Mouse (Mus musculus): Measurements from ENCODE around the gene Meiob. TPM values are rescaled to one million over a fixed set of nuclear protein-coding genes. Genes with fewer than 3 reads are reported as not detected.
A peak's percentile ranks its signal among the peaks of the same experiment; 100 is the strongest.

Gene Meiob
- polyA plus RNA-seq, 1 experiment, result not detected

DNA sequence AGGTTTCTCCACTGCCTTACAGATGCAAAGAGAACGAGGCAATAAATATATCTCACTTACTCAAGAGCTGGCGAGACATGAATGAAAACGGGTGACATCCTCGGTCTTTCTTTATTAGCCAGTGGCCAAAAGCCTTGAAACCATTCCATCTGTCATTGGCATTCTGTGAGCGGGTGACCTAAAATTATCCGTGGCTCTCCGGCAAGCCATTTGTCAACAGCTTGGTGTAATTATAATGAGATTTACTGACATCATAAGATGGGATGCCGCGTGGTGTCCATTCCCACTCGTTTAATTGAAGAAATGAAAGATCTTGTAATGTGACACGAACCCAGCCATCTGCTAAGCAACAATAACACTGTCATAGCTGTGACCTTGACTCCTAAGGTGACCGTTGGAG, 9.3 kb upstream of the Meiob start:
- H3K9me3 ChIP-seq (replicated peaks; ENCODE audit: control insufficient read depth, insufficient read depth, low read length, poor library complexity, severe bottlenecking), result no peaks in the 10 kb centered on the region
- no peak overlapping the region for H3K9ac ChIP-seq (ENCODE audit: low read depth, poor library complexity, severe bottlenecking)
- H3K27me3 ChIP-seq (ENCODE audit: control insufficient read depth, insufficient read depth, low read length, poor library complexity, severe bottlenecking), result no peaks in the 10 kb centered on the region
- H3K27ac ChIP-seq (ENCODE audit: insufficient read depth, low read length), result 0 out of 2 replicates have a peak overlapping the region, but pooled peaks have one; percentile 25
- no peaks in the 10 kb centered on the region for H3K36me3 ChIP-seq (ENCODE audit: control insufficient read depth, insufficient read depth, low read length, poor library complexity, severe bottlenecking)
- peaks cover 4% of the 10 kb centered on the region for H3K4me1 ChIP-seq (ENCODE audit: control insufficient read depth, insufficient read depth, low read length)
- H3K4me3 ChIP-seq (ENCODE audit: low read depth, low read length), result no peak overlapping the region
- no peak for TF ChIP-seq CTCF (IDR thresholded peaks at IDR 0.05; ENCODE audit: low read depth, low read length)
- TF ChIP-seq EP300 (IDR thresholded peaks at IDR 0.05; ENCODE audit: insufficient read depth, low read depth, low read length), result no peak
- no peak for TF ChIP-seq POLR2A (IDR thresholded peaks at IDR 0.05; ENCODE audit: insufficient read depth, low read length)

DNA sequence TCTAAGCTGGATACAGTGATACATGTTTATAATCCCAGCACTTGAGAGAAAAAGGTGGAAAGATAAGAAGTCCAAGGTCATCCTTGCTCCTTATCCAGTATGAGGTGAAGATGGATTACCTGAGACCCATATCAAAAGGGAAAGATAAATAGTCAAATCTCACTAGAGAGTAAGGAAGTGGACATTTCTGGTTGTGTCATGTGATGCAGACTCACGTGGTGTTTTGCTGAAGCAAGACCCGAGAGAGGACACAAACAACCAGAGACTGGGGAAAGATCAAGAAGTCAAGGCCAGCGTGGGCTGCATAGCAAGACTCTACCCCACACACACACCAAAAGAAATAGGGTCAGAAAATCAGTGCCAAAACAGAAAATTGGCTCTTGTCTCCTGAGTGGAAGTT, 7.1 kb upstream of the Meiob start:
- no peak overlapping the region for H3K4me3 ChIP-seq (ENCODE audit: low read depth, low read length)
- TF ChIP-seq POLR2A (IDR thresholded peaks at IDR 0.05; ENCODE audit: insufficient read depth, low read length) (no peak), EP300 (IDR thresholded peaks at IDR 0.05; ENCODE audit: insufficient read depth, low read depth, low read length) (no peak), CTCF (IDR thresholded peaks at IDR 0.05; ENCODE audit: low read depth, low read length) (no peak)
- no peak overlapping the region for H3K27ac ChIP-seq (ENCODE audit: insufficient read depth, low read length)
- no peaks in the 10 kb centered on the region for H3K9me3 ChIP-seq (replicated peaks; ENCODE audit: control insufficient read depth, insufficient read depth, low read length, poor library complexity, severe bottlenecking)
- H3K27me3 ChIP-seq (ENCODE audit: control insufficient read depth, insufficient read depth, low read length, poor library complexity, severe bottlenecking), result no peaks in the 10 kb centered on the region
- H3K4me1 ChIP-seq (ENCODE audit: control insufficient read depth, insufficient read depth, low read length), result peaks cover 4% of the 10 kb centered on the region
- H3K36me3 ChIP-seq (ENCODE audit: control insufficient read depth, insufficient read depth, low read length, poor library complexity, severe bottlenecking), result no peaks in the 10 kb centered on the region
- H3K9ac ChIP-seq (ENCODE audit: low read depth, poor library complexity, severe bottlenecking), result no peak overlapping the region

DNA sequence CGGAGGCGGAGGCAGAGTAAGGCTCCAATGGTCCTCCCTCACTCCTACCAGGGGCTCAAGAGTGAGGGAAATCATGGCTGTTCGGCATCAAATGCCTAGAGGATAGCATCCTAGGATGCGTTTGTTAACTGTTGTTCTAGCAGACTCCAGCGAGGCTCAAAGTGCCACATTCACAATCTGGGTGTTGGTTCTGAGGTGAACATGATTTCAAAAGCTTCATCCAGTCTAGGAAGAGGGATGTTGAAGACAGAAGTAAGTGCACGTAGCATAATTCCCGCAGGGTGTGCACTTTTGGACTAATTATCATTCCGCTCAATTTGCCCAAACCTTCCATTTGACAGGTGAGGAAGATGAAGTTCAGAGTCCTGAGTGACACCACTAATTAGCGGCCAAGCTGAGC, 5.9 kb upstream of the Meiob start:
- Histone ChIP-seq H3K36me3 (ENCODE audit: control insufficient read depth, insufficient read depth, low read length, poor library complexity, severe bottlenecking) (no peaks in the 10 kb centered on the region), H3K9me3 (replicated peaks; ENCODE audit: control insufficient read depth, insufficient read depth, low read length, poor library complexity, severe bottlenecking) (no peaks in the 10 kb centered on the region), H3K4me1 (ENCODE audit: control insufficient read depth, insufficient read depth, low read length) (peaks cover 4% of the 10 kb centered on the region), H3K9ac (ENCODE audit: low read depth, poor library complexity, severe bottlenecking) (no peak overlapping the region), H3K4me3 (ENCODE audit: low read depth, low read length) (no peak overlapping the region), H3K27ac (ENCODE audit: insufficient read depth, low read length) (no peak overlapping the region), H3K27me3 (ENCODE audit: control insufficient read depth, insufficient read depth, low read length, poor library complexity, severe bottlenecking) (no peaks in the 10 kb centered on the region)
- TF ChIP-seq EP300 (IDR thresholded peaks at IDR 0.05; ENCODE audit: insufficient read depth, low read depth, low read length) (no peak), POLR2A (IDR thresholded peaks at IDR 0.05; ENCODE audit: insufficient read depth, low read length) (no peak), CTCF (IDR thresholded peaks at IDR 0.05; ENCODE audit: low read depth, low read length) (no peak)

DNA sequence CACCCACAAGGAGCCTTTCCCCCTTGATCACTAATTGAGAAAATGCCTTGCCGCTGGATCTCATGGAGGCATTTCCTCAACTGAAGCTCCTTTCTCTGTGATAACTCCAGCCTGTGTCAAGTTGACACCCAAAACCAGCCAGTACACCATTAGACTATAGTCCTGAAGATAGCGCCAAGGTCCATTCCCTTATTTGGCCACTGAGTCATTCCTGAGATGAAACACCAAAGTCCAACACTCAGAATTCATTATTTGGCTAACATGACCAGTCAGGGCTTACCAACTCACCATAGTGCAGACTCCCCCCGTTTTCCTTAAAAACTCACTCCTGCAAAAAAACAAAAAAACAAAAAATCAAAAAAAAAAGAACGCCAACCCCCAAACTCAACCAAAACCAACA, 4.6 kb upstream of the Meiob start:
- no peak overlapping the region for H3K27ac ChIP-seq (ENCODE audit: insufficient read depth, low read length)
- no peaks in the 10 kb centered on the region for H3K27me3 ChIP-seq (ENCODE audit: control insufficient read depth, insufficient read depth, low read length, poor library complexity, severe bottlenecking)
- no peak overlapping the region for H3K9ac ChIP-seq (ENCODE audit: low read depth, poor library complexity, severe bottlenecking)
- TF ChIP-seq POLR2A (IDR thresholded peaks at IDR 0.05; ENCODE audit: insufficient read depth, low read length) (no peak), EP300 (IDR thresholded peaks at IDR 0.05; ENCODE audit: insufficient read depth, low read depth, low read length) (no peak), CTCF (IDR thresholded peaks at IDR 0.05; ENCODE audit: low read depth, low read length) (no peak)
- no peaks in the 10 kb centered on the region for H3K9me3 ChIP-seq (replicated peaks; ENCODE audit: control insufficient read depth, insufficient read depth, low read length, poor library complexity, severe bottlenecking)
- H3K4me3 ChIP-seq (ENCODE audit: low read depth, low read length), result no peak overlapping the region
- H3K36me3 ChIP-seq (ENCODE audit: control insufficient read depth, insufficient read depth, low read length, poor library complexity, severe bottlenecking), result no peaks in the 10 kb centered on the region
- H3K4me1 ChIP-seq (ENCODE audit: control insufficient read depth, insufficient read depth, low read length), result peaks cover 2% of the 10 kb centered on the region

DNA sequence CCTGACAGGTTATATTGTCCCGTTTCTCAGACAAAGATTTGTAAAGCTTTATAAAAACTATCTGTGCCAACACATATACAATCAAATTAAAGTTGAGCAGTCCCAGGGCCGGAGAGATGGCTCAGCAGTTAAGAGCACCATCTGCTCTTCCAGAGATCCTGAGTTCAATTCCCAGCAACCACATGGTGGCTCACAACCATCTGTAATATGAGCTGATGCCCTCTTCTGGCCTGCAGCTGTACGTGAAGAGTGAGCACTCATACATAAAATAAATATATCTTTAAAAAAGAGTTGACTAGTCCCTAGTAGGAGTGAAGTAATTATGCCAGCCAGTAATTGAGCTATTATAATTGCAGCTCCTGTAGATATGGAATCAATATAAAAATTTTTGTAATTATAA, 3.6 kb upstream of the Meiob start:
- TF ChIP-seq EP300 (IDR thresholded peaks at IDR 0.05; ENCODE audit: insufficient read depth, low read depth, low read length) (no peak), CTCF (IDR thresholded peaks at IDR 0.05; ENCODE audit: low read depth, low read length) (no peak), POLR2A (IDR thresholded peaks at IDR 0.05; ENCODE audit: insufficient read depth, low read length) (no peak)
- Histone ChIP-seq H3K27ac (ENCODE audit: insufficient read depth, low read length) (no peak overlapping the region), H3K4me3 (ENCODE audit: low read depth, low read length) (no peak overlapping the region), H3K36me3 (ENCODE audit: control insufficient read depth, insufficient read depth, low read length, poor library complexity, severe bottlenecking) (no peaks in the 10 kb centered on the region), H3K9me3 (replicated peaks; ENCODE audit: control insufficient read depth, insufficient read depth, low read length, poor library complexity, severe bottlenecking) (no peaks in the 10 kb centered on the region), H3K4me1 (ENCODE audit: control insufficient read depth, insufficient read depth, low read length) (peaks cover 2% of the 10 kb centered on the region), H3K27me3 (ENCODE audit: control insufficient read depth, insufficient read depth, low read length, poor library complexity, severe bottlenecking) (no peaks in the 10 kb centered on the region), H3K9ac (ENCODE audit: low read depth, poor library complexity, severe bottlenecking) (no peak overlapping the region)

DNA sequence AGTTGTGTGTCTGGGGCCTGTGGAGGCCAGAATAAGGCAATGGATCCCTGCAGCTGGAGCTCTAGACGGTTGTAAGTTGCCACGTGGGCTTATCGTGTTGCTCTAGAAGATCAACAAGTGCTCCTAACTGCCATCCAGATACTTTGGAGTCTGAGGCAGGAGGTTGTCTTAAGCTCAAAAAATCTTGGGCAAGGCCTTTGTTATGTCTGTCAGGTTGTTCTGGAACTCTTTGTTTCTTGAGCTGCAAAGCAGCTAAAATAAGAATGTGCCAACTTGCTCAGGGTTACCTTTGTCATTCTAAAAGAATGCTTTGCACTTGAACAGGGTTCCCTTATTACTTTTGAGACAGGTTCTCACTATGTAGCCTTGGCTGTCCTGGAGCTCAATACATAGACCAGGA, 7.1 kb downstream of the Meiob start:
- no peaks in the 10 kb centered on the region for H3K36me3 ChIP-seq (ENCODE audit: control insufficient read depth, insufficient read depth, low read length, poor library complexity, severe bottlenecking)
- H3K4me1 ChIP-seq (ENCODE audit: control insufficient read depth, insufficient read depth, low read length), result peaks cover 3% of the 10 kb centered on the region
- H3K4me3 ChIP-seq (ENCODE audit: low read depth, low read length), result no peak overlapping the region
- no peak overlapping the region for H3K27ac ChIP-seq (ENCODE audit: insufficient read depth, low read length)
- no peaks in the 10 kb centered on the region; the same call in 1 of the 2 replicates for H3K27me3 ChIP-seq (ENCODE audit: control insufficient read depth, insufficient read depth, low read length, poor library complexity, severe bottlenecking)
- no peaks in the 10 kb centered on the region for H3K9me3 ChIP-seq (replicated peaks; ENCODE audit: control insufficient read depth, insufficient read depth, low read length, poor library complexity, severe bottlenecking)
- TF ChIP-seq EP300 (IDR thresholded peaks at IDR 0.05; ENCODE audit: insufficient read depth, low read depth, low read length) (no peak), CTCF (IDR thresholded peaks at IDR 0.05; ENCODE audit: low read depth, low read length) (no peak), POLR2A (IDR thresholded peaks at IDR 0.05; ENCODE audit: insufficient read depth, low read length) (no peak)
- H3K9ac ChIP-seq (ENCODE audit: low read depth, poor library complexity, severe bottlenecking), result no peak overlapping the region

Data from ES-Bruce4 (cell line).